Mouse (Mus musculus): ENCODE measurements around the gene Kyat1. TPM values are rescaled to one million over a fixed set of nuclear protein-coding genes. Genes with fewer than 3 reads are reported as not detected.

Gene Kyat1
- polyA plus RNA-seq, 1 experiment from 2014 or later, result 8.2 TPM

DNA sequence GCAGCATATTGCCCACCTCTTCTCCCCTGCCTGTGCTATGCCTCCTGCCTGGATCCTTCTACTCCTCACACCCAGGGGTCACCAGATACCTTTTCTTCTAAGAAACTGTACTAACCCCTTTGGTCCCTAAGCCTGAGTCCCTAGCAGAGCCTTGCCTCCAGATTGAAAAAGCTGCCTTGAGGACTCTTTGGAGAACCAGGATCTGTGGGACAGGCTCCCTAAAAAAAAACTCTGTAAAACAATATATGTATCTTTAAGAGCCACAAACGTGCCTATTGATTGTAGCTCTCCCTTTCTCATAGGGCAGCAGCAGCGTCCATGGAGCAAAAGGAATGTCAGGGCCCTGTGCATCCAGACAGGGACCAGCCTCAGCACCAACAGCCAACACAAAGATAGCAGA, 34.6 kb upstream of the Kyat1 start, which contains the start of gene Gm28035:
Gene Gm28035 (plus strand): TSS at position 301 of the 400 bp plus-strand sequence.
- Histone ChIP-seq H3K4me3 (no peak within 1 kb of the TSS), H3K4me1 (peaks cover 23% of the 10 kb centered on the region), H3K4me2 (replicated peaks) (peak within 1 kb of the TSS; percentile 85; the same call in 1 of the 2 replicates), H3K9me3 (no peaks in the 10 kb centered on the region), H3K27me3 (no peaks in the 10 kb centered on the region), H3K9ac (peak within 1 kb of the TSS; percentile 87; the same call in 1 of the 2 replicates), H3K36me3 (peaks cover 37% of the 10 kb centered on the region), H3K27ac (no peak within 1 kb of the TSS)
- no peak for ATAC-seq (ENCODE audit: insufficient number of reproducible peaks, insufficient read depth, low FRiP score, low TSS enrichment)
- 75% methylated on average over 2 of the region's 2 CpGs for WGBS

- H3K36me3 ChIP-seq, result peaks cover 37% of the 10 kb centered on the region
- no peaks in the 10 kb centered on the region for H3K9me3 ChIP-seq
- 80% methylated on average over 4 of the region's 4 CpGs for WGBS
- no peak for ATAC-seq (ENCODE audit: insufficient number of reproducible peaks, insufficient read depth, low FRiP score, low TSS enrichment)
- H3K9ac ChIP-seq, result 0 out of 2 replicates have a peak overlapping the region, but pooled peaks have one; percentile 22
- no peak overlapping the region for H3K27ac ChIP-seq
- H3K4me3 ChIP-seq, result no peak overlapping the region
- peaks cover 23% of the 10 kb centered on the region for H3K4me1 ChIP-seq
- no peaks in the 10 kb centered on the region for H3K27me3 ChIP-seq
- no peak overlapping the region; the same call in 1 of the 2 replicates for H3K4me2 ChIP-seq (replicated peaks)
Measured at GRCm38 (mm10) chr2:30239777-30240176, 34.1 kb upstream of the Kyat1 start.

DNA sequence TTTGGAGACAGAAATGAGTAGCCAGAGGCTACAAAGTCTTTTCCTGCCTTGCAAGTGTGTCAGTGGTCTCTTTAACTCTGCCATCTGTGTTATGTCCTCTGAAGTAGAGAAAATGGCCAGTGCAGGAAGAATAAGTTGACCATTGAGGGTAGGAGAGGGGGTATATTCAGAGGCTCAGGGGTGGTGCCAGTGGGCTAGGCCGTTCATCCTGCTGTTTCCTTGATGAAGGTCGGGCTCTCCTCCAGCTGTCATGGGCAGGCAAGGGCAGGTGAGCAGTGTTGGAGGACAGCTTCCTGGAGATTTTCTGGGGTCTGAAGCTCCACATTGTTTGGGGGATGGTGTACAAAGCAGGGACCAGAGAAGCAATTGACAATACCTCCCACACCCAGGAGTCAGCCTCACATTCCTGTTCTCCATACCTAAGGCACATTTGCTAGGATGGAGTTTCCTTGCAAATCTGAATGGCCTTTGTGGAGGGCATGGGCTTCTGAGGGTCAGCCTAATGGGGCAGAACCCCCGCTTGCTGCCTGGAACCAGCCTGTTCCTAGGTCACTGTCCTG, 33.3 kb upstream of the Kyat1 start:
- H3K36me3 ChIP-seq, result peaks cover 34% of the 10 kb centered on the region
- H3K4me2 ChIP-seq (replicated peaks), result peak overlapping the region; percentile 85
- H3K4me3 ChIP-seq, result peak overlapping the region; percentile 81
- peak overlapping the region; percentile 87 for H3K9ac ChIP-seq
- no peaks in the 10 kb centered on the region for H3K27me3 ChIP-seq
- peaks cover 23% of the 10 kb centered on the region for H3K4me1 ChIP-seq
- H3K27ac ChIP-seq, result no peak overlapping the region; the same call in 1 of the 2 replicates
- WGBS, result 72% methylated on average over 3 of the region's 3 CpGs
- ATAC-seq (ENCODE audit: insufficient number of reproducible peaks, insufficient read depth, low FRiP score, low TSS enrichment), result no peak
- no peaks in the 10 kb centered on the region for H3K9me3 ChIP-seq

- peak overlapping the region; percentile 85 for H3K4me2 ChIP-seq (replicated peaks)
- under 1% methylated on average over 34 of the region's 42 CpGs for WGBS
- peak overlapping the region; percentile 87 for H3K9ac ChIP-seq
- H3K9me3 ChIP-seq, result no peaks in the 10 kb centered on the region
- peak overlapping the region; percentile 81 for H3K4me3 ChIP-seq
- H3K27me3 ChIP-seq, result no peaks in the 10 kb centered on the region
- peak overlapping the region; percentile 93 for H3K27ac ChIP-seq
- peaks cover 26% of the 10 kb centered on the region for H3K36me3 ChIP-seq
- peaks cover 20% of the 10 kb centered on the region for H3K4me1 ChIP-seq
- peak; percentile 81 for ATAC-seq (ENCODE audit: insufficient number of reproducible peaks, insufficient read depth, low FRiP score, low TSS enrichment)
Measured at GRCm38 (mm10) chr2:30237881-30238280, 32.2 kb upstream of the Kyat1 start.

DNA sequence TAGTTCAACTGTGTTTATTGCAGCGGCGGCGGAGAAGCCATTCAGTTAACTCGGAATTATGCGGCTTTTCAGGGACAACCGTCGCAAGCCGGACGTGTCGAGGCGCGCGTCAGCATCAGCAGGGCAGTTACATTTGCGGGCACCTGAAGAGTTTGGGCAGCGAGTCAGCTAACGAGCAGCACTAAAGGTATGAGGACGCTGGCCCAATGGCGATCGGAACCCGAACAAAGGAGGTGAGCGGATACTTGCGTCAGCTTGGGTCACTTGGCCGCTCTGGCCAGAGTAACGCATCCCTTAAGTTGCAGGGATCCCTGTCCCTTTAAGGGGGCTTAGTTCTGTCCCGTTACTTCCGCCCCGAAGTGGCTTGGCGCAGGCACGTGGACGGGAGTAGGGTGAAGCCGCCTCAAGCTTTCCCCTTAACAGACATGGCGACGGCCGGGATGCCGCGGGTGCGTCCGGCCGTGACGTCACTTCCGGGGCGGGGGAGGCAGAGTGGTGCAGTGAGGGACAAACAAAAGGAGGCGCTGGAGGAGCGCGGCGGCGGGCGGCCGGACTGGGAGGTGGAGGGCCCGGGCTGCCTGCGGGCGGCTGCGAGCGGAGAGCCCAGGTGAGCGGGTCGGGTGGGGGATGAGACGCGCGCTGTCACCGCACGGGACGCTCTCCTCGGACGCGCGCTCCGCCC, 31.7 kb upstream of the Kyat1 start, which contains the start of gene Lrrc8a:
Gene Lrrc8a (plus strand): TSS at position 517 of the 682 bp plus-strand sequence.
- WGBS, result under 1% methylated on average over 54 of the region's 67 CpGs
- H3K4me1 ChIP-seq, result peaks cover 16% of the 10 kb centered on the region
- peak within 1 kb of the TSS; percentile 93 for H3K27ac ChIP-seq
- peak within 1 kb of the TSS; percentile 87 for H3K9ac ChIP-seq
- no peaks in the 10 kb centered on the region for H3K9me3 ChIP-seq
- peak within 1 kb of the TSS; percentile 85 for H3K4me2 ChIP-seq (replicated peaks)
- no peaks in the 10 kb centered on the region for H3K27me3 ChIP-seq
- peak; percentile 98 for ATAC-seq (ENCODE audit: insufficient number of reproducible peaks, insufficient read depth, low FRiP score, low TSS enrichment)
- peaks cover 21% of the 10 kb centered on the region for H3K36me3 ChIP-seq
- peak within 1 kb of the TSS; percentile 81 for H3K4me3 ChIP-seq

GRCm38 (mm10) chr2:30236426-30237198, 31.0 kb upstream of the Kyat1 start:
- H3K27me3 ChIP-seq, result no peaks in the 10 kb centered on the region
- H3K4me3 ChIP-seq, result peak overlapping the region; percentile 81
- peaks cover 15% of the 10 kb centered on the region for H3K4me1 ChIP-seq
- peak overlapping the region; percentile 85 for H3K4me2 ChIP-seq (replicated peaks)
- WGBS, result 4% methylated on average over 18 of the region's 18 CpGs
- peak overlapping the region; percentile 93 for H3K27ac ChIP-seq
- ATAC-seq (ENCODE audit: insufficient number of reproducible peaks, insufficient read depth, low FRiP score, low TSS enrichment), result no peak
- H3K9ac ChIP-seq, result peak overlapping the region; percentile 87
- H3K9me3 ChIP-seq, result no peaks in the 10 kb centered on the region
- H3K36me3 ChIP-seq, result peaks cover 19% of the 10 kb centered on the region

- ATAC-seq (ENCODE audit: insufficient number of reproducible peaks, insufficient read depth, low FRiP score, low TSS enrichment), result no peak
- Histone ChIP-seq H3K27me3 (no peaks in the 10 kb centered on the region), H3K4me2 (replicated peaks) (no peak overlapping the region), H3K4me3 (no peak overlapping the region), H3K4me1 (peaks cover 15% of the 10 kb centered on the region), H3K9me3 (no peaks in the 10 kb centered on the region), H3K36me3 (peaks cover 9% of the 10 kb centered on the region), H3K9ac (no peak overlapping the region), H3K27ac (no peak overlapping the region)
- 71% methylated on average over 5 of the region's 5 CpGs for WGBS
Measured at GRCm38 (mm10) chr2:30235593-30235992, 29.9 kb upstream of the Kyat1 start.

- no peak for ATAC-seq (ENCODE audit: insufficient number of reproducible peaks, insufficient read depth, low FRiP score, low TSS enrichment)
Measured at GRCm38 (mm10) chr2:30216293-30216692, 10.6 kb upstream of the Kyat1 start.

DNA sequence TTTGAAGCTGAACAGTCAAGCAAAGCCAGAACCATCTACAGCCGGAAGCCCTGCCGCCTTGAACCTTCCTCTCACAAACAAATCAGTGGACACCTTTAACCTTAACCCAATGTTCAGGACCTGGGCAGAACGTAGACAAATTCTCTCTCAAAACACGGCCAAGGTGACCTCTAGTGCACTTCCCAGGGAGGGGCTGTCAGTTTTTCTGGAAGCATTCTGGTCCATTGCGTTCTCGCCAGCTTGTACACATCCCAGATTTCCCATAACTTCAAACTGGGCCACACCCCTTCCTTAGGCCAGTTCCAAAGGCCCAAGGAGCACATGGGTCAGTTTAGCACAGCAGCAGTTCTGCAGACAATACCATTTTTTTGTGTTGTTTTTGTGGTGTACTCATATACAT, 9.8 kb upstream of the Kyat1 start:
- WGBS, result 79% methylated on average over 6 of the region's 6 CpGs
- Histone ChIP-seq H3K9me3 (no peaks in the 10 kb centered on the region), H3K9ac (no peak overlapping the region), H3K27ac (no peak overlapping the region), H3K4me3 (no peak overlapping the region), H3K36me3 (no peaks in the 10 kb centered on the region), H3K4me1 (no peaks in the 10 kb centered on the region), H3K4me2 (replicated peaks) (no peak overlapping the region), H3K27me3 (no peaks in the 10 kb centered on the region)
- ATAC-seq (ENCODE audit: insufficient number of reproducible peaks, insufficient read depth, low FRiP score, low TSS enrichment), result no peak

More at GRCm38 (mm10) chr2:30216293-30216692, 10.6 kb upstream of the Kyat1 start:
- H3K9ac ChIP-seq, result no peak overlapping the region
- H3K36me3 ChIP-seq, result no peaks in the 10 kb centered on the region
- H3K9me3 ChIP-seq, result no peaks in the 10 kb centered on the region
- 94% methylated on average over 5 of the region's 5 CpGs for WGBS
- H3K4me3 ChIP-seq, result no peak overlapping the region
- no peaks in the 10 kb centered on the region for H3K4me1 ChIP-seq
- no peak overlapping the region for H3K4me2 ChIP-seq (replicated peaks)
- H3K27me3 ChIP-seq, result no peaks in the 10 kb centered on the region
- no peak overlapping the region for H3K27ac ChIP-seq

- no peak for ATAC-seq (ENCODE audit: insufficient number of reproducible peaks, insufficient read depth, low FRiP score, low TSS enrichment)
- Histone ChIP-seq H3K4me3 (no peak overlapping the region), H3K9ac (no peak overlapping the region), H3K27me3 (no peaks in the 10 kb centered on the region), H3K9me3 (no peaks in the 10 kb centered on the region), H3K4me1 (no peaks in the 10 kb centered on the region), H3K36me3 (no peaks in the 10 kb centered on the region), H3K4me2 (replicated peaks) (no peak overlapping the region), H3K27ac (no peak overlapping the region)
- 92% methylated on average over 3 of the region's 3 CpGs for WGBS
Measured at GRCm38 (mm10) chr2:30214745-30215144, 9.1 kb upstream of the Kyat1 start.

DNA sequence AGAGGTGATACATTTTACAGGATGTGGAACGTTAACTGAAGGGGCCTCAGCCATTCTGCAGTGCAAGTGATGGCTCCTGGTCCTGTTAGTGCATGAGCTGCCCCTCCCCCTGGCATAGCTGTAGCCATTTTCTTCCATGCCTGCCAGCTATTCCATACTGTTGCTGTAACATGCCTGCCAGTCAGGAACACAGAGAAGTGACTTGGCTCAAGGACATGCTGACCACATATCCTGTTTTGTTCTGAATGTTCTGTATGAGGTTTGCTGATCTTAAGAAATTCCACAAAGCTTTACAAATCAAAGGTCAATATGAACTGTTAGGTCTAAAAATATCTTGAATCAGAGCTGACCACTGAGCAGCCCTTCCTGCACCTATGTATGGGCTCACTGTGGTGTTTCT, 7.3 kb upstream of the Kyat1 start:
- Histone ChIP-seq H3K4me1 (no peaks in the 10 kb centered on the region), H3K4me2 (replicated peaks) (no peak overlapping the region), H3K9me3 (no peaks in the 10 kb centered on the region), H3K36me3 (no peaks in the 10 kb centered on the region), H3K27ac (no peak overlapping the region), H3K4me3 (no peak overlapping the region), H3K9ac (no peak overlapping the region), H3K27me3 (no peaks in the 10 kb centered on the region)
- WGBS, result 71% methylated on average over 1 of the region's 1 CpGs
- no peak for ATAC-seq (ENCODE audit: insufficient number of reproducible peaks, insufficient read depth, low FRiP score, low TSS enrichment)
